Mouse (Mus musculus) stomach, embryonic 15.5 days (tissue): Measurements from ENCODE around the gene Bend4. TPM values are rescaled to one million over a fixed set of nuclear protein-coding genes. Genes with fewer than 3 reads are reported as not detected.
A peak's percentile ranks its signal among the peaks of the same experiment; 100 is the strongest.

Experiments used
- ATAC-seq: fragments of 200-750 bp; cut with Nextera tagmentation; 2 replicates; pipeline ENCODE4 v1.8.0; 2017; ENCODE audit warnings: low read depth, moderate number of reproducible peaks, moderate TSS enrichment; ENCODE audit not compliant: insufficient read depth, low FRiP score
- H3K27ac ChIP-seq: fragments of 300-500 bp; sonication (generic); 2 replicates; pipeline ENCODE4 v1.5.1; 2015; ENCODE audit warnings: mild to moderate bottlenecking, inconsistent platforms
- H3K27me3 ChIP-seq: fragments of 300-500 bp; sonication (generic); replicated peaks from 2 replicates; pipeline ENCODE4 v1.6.1; 2015; ENCODE audit warnings: inconsistent platforms
- H3K36me3 ChIP-seq: fragments of 300-500 bp; sonication (generic); 2 replicates; pipeline ENCODE4 v1.6.1; 2015; ENCODE audit warnings: inconsistent platforms
- H3K4me1 ChIP-seq: fragments of 300-500 bp; sonication (generic); 2 replicates; pipeline ENCODE4 v1.6.1; 2015; ENCODE audit warnings: inconsistent platforms
- H3K4me2 ChIP-seq: fragments of 300-500 bp; sonication (generic); 2 replicates; pipeline ENCODE4 v1.6.1; 2015; ENCODE audit warnings: mild to moderate bottlenecking, inconsistent platforms
- H3K4me3 ChIP-seq: fragments of 300-500 bp; sonication (generic); replicated peaks from 2 replicates; pipeline ENCODE4 v1.5.1; 2015; ENCODE audit warnings: inconsistent platforms
- H3K9ac ChIP-seq: fragments of 300-500 bp; sonication (generic); 2 replicates; pipeline ENCODE4 v1.6.1; 2015; ENCODE audit warnings: inconsistent platforms
- H3K9me3 ChIP-seq: fragments of 300-500 bp; sonication (generic); 2 replicates; pipeline ENCODE4 v1.6.1; 2016; ENCODE audit warnings: inconsistent platforms
- WGBS: fragments of 180-500 bp; shearing (Covaris S2); methylation state at CpG from one replicate; pipeline ENCODE4 v1.1.7; 2015; 5-methylcytosine and 5-hydroxymethylcytosine counted together
- polyA plus RNA-seq: library from polyadenylated mRNA; unstranded; fragments of >200 nt; fragmentation: Nextera tagmentation; extraction: Ambion mirVana; gene quantifications from 2 replicates; pipeline ENCODE4 v1.2.1, GENCODE M21; 2015

The Bend4 gene
- polyA plus RNA-seq, 1 experiment from 2014 or later = 2.8 TPM

DNA sequence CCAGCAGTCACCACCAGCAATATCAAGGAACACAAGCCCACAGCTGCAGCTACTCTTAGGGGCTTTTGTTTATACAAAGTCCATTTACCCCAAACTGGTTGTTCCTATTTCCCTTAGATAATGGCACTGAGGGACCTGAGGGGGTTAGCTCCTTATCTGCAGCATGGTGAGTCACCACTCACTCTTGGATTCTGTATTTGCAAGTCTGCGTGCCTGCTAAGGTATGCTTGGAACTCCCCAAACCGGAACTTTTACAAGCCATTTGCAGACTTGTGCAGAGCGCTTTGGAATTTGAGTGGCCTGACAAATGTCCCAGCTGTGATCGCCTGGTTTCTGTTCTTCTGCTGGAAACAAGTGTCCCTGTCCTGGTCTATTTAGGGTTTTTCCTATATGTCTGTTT, 17.7 kb downstream of the Bend4 start:
- peak; percentile 80 for ATAC-seq

DNA sequence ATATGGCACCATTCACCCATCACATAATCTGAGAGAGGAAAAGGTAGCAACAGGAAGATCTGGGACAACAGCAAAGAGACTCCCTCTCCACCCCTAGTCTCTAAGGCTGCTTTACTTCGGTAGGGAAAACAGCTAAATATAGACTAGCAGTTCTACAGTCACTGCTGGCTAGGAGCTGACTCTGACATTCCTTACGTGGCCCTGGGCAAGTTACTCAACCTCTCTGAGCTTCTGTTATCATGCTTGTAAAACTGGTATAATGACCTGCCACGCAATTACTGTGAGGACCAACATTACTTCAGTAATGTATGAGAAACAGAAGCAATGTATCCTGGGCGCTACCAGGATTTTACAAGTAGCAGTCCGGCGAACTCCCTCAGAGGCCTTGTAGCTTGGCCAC, 19.7 kb downstream of the Bend4 start:
- Histone ChIP-seq H3K27ac (no peak overlapping the region), H3K9ac (no peak overlapping the region), H3K4me3 (no peak overlapping the region), H3K9me3 (no peaks in the 10 kb centered on the region), H3K36me3 (no peaks in the 10 kb centered on the region), H3K4me2 (no peak overlapping the region), H3K4me1 (peaks cover 4% of the 10 kb centered on the region; the same call in 1 of the 2 replicates), H3K27me3 (no peaks in the 10 kb centered on the region)
- 83% methylated on average over 6 of the region's 6 CpGs for WGBS
- ATAC-seq = no peak

More for the DNA sequence above, 17.7 kb downstream of the Bend4 start:
- no peaks in the 10 kb centered on the region for H3K27me3 ChIP-seq
- H3K9ac ChIP-seq = no peak overlapping the region
- 24% methylated on average over 4 of the region's 4 CpGs for WGBS
- H3K4me2 ChIP-seq = no peak overlapping the region
- H3K4me1 ChIP-seq = peaks cover 4% of the 10 kb centered on the region; the same call in 1 of the 2 replicates
- no peaks in the 10 kb centered on the region for H3K36me3 ChIP-seq
- H3K9me3 ChIP-seq = no peaks in the 10 kb centered on the region
- no peak overlapping the region for H3K4me3 ChIP-seq
- H3K27ac ChIP-seq = no peak overlapping the region

DNA sequence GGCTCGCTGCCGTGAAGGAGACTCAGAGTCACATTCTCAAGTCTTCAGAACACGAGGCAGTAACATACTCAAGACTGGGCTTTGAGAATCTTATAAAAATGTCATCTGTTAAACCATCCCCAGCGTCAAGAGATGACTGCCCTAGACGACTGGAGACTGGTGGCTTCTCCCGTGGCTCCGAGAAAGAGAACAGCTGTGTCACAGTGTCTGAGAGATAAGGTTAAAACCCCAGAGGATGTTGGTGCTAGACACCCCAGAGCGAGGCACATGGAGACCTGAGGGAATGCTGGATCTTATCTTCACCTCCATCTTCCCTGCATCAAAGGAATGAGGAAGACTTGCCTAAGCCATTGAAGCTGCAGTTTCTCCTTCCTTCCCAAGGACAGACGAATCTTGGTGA, 23.2 kb downstream of the Bend4 start:
- 73% methylated on average over 9 of the region's 9 CpGs for WGBS
- Histone ChIP-seq H3K9ac (no peak overlapping the region), H3K9me3 (no peaks in the 10 kb centered on the region), H3K36me3 (no peaks in the 10 kb centered on the region), H3K27me3 (no peaks in the 10 kb centered on the region), H3K27ac (no peak overlapping the region), H3K4me1 (no peaks in the 10 kb centered on the region), H3K4me2 (no peak overlapping the region), H3K4me3 (no peak overlapping the region)
- no peak for ATAC-seq

DNA sequence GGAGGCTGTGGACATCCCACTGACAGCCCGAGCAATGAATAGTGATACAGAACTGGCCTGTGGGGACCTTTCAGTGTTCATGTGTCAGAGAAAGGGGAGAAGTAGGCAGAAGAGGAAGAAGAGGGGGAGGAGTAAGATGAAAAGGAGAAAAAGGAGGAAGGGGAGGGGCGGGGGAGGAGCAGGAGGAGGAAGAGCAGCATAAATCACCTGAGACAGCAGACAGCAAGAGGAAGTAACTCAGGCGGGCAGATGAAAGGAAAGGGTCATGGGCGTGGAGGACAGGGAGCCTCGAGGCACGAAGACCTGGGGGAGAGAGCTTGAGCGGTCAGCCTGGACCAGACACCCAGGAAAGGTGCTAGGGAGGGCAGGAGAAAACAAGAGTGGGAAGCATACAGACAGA, 23.7 kb downstream of the Bend4 start:
- Histone ChIP-seq H3K27me3 (no peaks in the 10 kb centered on the region), H3K4me2 (no peak overlapping the region), H3K9ac (no peak overlapping the region), H3K4me1 (no peaks in the 10 kb centered on the region), H3K9me3 (no peaks in the 10 kb centered on the region), H3K27ac (no peak overlapping the region), H3K4me3 (no peak overlapping the region), H3K36me3 (no peaks in the 10 kb centered on the region)
- WGBS = 47% methylated on average over 7 of the region's 7 CpGs
- ATAC-seq = no peak

DNA sequence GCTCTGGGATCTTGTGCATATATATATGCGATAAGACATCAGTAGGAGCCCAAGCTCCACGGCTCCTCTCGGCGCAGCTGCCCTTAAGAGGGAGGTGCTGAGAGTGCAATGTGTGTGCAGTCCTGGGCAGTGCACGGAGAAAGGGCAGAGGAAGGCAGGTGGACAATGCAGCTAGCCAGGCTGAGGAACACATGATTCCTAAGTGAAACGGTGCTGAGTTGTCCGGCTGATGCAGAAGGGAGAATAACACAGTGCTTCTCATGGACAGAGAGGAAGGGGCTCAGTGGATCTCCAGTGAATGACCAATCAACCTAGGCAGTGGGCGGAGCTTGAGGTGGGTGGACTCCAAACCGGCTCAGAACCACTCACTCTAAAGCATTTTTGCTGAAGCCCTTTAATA, 26.5 kb downstream of the Bend4 start:
- H3K9me3 ChIP-seq = no peaks in the 10 kb centered on the region
- no peak for ATAC-seq
- H3K4me1 ChIP-seq = no peaks in the 10 kb centered on the region
- H3K27me3 ChIP-seq = no peaks in the 10 kb centered on the region
- H3K9ac ChIP-seq = no peak overlapping the region
- no peak overlapping the region for H3K27ac ChIP-seq
- H3K4me2 ChIP-seq = no peak overlapping the region
- H3K36me3 ChIP-seq = no peaks in the 10 kb centered on the region
- 67% methylated on average over 9 of the region's 9 CpGs for WGBS
- H3K4me3 ChIP-seq = no peak overlapping the region

DNA sequence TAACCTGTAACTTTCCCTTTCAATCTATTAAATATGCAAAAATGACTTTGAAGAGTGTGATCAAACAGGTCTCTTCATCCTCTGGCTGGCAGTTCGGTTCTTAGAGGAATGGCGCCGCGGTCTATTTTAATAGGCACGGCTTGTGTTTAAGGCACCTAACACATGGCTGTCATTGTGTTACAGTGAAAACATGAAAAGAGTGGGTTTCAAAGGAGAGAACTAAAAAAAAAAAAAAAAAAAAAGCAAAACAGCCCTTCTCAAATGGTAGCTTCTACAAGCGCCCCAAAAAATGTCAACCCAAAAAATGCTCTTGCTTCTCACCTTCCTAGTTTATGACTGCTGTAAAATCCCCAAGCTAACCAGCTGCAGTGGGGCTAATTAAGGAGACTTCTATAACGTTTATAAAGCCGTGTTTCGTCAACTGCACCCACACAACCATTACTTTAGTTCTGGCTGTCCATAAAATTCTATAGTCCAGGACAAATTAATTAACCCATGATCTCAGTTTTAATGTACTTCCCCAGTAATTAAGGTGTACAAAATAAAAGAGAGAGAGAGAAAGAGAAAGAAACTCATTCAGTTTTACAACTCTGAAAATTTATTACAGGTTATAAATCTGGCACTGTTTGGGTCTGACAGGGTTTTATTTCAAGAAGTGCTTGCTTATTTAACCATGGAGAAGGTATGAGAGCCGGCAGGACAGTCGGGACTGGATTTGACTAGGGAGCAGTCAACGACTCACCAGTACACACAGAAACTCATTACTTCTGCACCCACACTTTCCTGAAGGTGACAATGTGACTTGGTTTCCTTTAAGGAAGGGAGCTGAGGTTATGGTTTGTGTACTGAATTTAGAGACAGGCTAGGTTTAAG, 27.3 kb downstream of the Bend4 start:
- no peak overlapping the region for H3K27ac ChIP-seq
- no peaks in the 10 kb centered on the region for H3K4me1 ChIP-seq
- H3K4me3 ChIP-seq = no peak overlapping the region
- no peaks in the 10 kb centered on the region for H3K36me3 ChIP-seq
- H3K9me3 ChIP-seq = no peaks in the 10 kb centered on the region
- ATAC-seq = no peak
- no peaks in the 10 kb centered on the region for H3K27me3 ChIP-seq
- no peak overlapping the region for H3K9ac ChIP-seq
- 79% methylated on average over 12 of the region's 12 CpGs for WGBS
- H3K4me2 ChIP-seq = no peak overlapping the region

DNA sequence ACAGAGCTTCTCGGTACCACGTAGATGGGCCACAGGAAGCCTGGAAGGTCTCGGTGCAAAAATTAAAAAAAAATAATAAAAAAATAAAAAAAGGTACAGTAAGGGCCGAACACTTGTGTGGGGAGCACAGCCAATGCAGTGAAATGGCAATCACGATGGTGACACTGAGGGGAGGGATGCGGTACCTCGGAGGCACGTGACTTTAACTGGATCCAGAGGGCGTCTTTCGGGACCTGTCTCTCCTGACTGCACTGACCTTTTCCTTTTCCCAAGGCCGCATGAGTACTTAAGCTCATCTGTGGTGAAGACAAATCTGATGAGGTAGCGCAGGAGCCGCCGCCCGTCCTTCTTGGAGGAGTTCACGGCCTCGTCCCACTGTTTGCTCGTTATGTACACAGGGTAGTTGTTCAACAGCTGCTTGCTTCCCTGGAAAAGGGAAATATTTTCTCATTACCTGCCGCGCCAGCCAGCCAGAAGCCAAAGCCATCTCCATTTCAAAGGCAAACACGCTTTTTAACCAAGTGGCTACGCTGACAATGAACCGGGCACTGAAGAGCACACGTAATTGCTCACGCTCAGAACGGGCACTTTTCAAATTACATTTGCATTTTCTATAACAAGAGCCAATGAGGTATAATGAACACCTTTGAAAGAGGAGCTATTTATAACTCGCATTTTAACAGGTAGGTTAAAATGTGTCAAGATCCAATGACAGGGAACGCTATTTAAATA, 28.1 kb downstream of the Bend4 start:
- H3K9ac ChIP-seq = no peak overlapping the region
- no peaks in the 10 kb centered on the region for H3K9me3 ChIP-seq
- no peaks in the 10 kb centered on the region for H3K27me3 ChIP-seq
- WGBS = 87% methylated on average over 28 of the region's 28 CpGs
- no peak overlapping the region for H3K4me2 ChIP-seq
- H3K4me3 ChIP-seq = no peak overlapping the region
- no peaks in the 10 kb centered on the region for H3K36me3 ChIP-seq
- no peaks in the 10 kb centered on the region for H3K4me1 ChIP-seq
- no peak overlapping the region for H3K27ac ChIP-seq
- ATAC-seq = no peak

DNA sequence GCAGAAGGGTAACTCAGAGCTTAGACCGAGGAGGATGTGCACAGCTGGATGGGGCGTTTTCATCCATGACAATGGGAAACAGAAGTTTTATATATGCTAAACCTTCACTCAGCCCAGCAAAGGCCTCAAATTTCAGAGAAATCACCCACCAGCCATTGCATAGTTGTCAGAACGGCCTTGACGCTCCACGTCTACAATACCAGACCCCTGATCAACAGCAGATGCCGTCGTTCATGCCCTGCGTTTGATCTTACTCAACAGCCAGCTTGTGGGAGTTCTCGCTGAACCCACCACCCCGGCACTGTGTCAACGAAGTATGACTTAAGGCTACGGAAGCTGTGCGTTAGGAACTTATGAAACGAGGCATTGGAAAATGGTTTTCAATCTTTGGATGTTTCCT, 30.9 kb downstream of the Bend4 start:
- no peak for ATAC-seq
- Histone ChIP-seq H3K27me3 (no peaks in the 10 kb centered on the region), H3K4me1 (no peaks in the 10 kb centered on the region), H3K4me2 (no peak overlapping the region), H3K36me3 (no peaks in the 10 kb centered on the region), H3K27ac (no peak overlapping the region), H3K4me3 (no peak overlapping the region), H3K9ac (no peak overlapping the region), H3K9me3 (no peaks in the 10 kb centered on the region)
- 87% methylated on average over 14 of the region's 14 CpGs for WGBS

DNA sequence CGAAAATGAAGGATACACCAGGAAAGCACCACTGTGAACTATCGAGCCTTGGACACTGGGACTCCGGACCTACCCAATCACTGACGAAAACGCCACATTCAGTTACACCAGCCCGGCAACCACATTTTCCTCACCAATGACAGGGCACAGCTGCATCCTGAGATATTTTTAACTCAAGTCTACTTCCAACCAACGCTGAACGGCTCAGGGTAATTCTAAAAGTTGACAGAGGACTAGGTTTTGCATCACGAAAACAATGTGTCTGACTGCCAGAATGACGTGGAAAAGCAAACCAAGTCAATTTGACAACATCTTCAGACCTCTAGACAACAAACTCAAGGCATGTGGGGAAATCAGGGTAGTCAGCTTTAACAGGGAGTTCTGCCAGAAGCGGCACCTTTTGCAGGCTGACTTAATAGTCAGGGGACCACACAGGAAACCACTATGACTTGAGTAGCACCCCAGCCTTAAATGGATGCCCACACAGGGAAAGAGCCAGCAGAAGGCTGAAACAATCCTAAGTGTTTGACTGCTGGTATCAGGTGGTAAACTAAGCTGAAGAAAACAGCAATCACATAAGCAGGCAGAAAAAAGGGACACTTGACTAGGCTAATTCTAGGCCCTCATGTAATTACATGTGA, 32.8 kb downstream of the Bend4 start:
- H3K4me1 ChIP-seq = no peaks in the 10 kb centered on the region
- H3K9ac ChIP-seq = no peak overlapping the region
- H3K27ac ChIP-seq = no peak overlapping the region
- H3K27me3 ChIP-seq = no peaks in the 10 kb centered on the region
- no peaks in the 10 kb centered on the region for H3K9me3 ChIP-seq
- no peak overlapping the region for H3K4me2 ChIP-seq
- no peak for ATAC-seq
- no peak overlapping the region for H3K4me3 ChIP-seq
- H3K36me3 ChIP-seq = no peaks in the 10 kb centered on the region
- 72% methylated on average over 11 of the region's 11 CpGs for WGBS

DNA sequence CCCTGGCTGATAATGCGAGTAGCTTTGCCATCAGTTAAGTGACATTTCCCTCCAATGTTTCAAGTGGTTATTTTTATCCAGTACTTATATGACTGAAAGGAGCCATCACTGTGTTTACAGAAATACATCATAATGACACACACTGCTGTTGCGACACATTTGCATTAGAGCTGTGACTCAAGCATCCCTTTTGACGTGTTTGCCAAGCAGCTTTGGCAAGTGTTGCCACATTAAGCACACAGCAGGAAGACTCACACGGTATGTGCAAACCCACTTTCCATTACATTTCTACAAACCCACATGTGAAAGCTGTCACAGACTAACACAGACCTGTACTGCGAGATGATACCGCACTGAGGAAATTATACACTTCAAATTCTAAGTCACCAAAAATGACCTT, 34.2 kb downstream of the Bend4 start:
- H3K27ac ChIP-seq = no peak overlapping the region
- ATAC-seq = no peak
- H3K4me3 ChIP-seq = no peak overlapping the region
- H3K9me3 ChIP-seq = no peaks in the 10 kb centered on the region
- H3K36me3 ChIP-seq = no peaks in the 10 kb centered on the region
- no peak overlapping the region for H3K4me2 ChIP-seq
- no peaks in the 10 kb centered on the region for H3K4me1 ChIP-seq
- WGBS = 76% methylated on average over 6 of the region's 6 CpGs
- H3K27me3 ChIP-seq = no peaks in the 10 kb centered on the region
- H3K9ac ChIP-seq = no peak overlapping the region

DNA sequence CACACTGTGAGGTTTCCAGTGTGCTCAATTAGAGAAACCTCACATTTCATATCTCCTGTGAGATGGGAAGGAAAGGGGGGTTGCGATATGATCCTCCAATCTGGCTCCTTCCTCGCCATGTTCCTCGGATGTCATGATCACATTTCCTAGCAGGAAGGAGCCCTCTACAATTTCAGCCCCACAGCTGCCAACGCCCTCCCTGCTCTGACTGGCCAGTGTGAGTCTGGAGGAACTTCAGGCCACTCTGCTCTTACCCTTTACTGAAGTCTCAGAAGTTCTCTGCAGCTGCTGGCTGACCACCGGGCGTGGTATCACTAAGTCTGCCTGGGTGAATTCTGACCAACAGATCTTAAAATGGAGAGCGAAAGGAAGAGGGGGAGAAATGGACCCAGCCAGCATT, 45.6 kb downstream of the Bend4 start:
- no peaks in the 10 kb centered on the region for H3K27me3 ChIP-seq
- no peak for ATAC-seq
- no peak overlapping the region for H3K27ac ChIP-seq
- no peak overlapping the region for H3K9ac ChIP-seq
- no peaks in the 10 kb centered on the region for H3K36me3 ChIP-seq
- no peak overlapping the region for H3K4me2 ChIP-seq
- H3K9me3 ChIP-seq = no peaks in the 10 kb centered on the region
- H3K4me3 ChIP-seq = no peak overlapping the region
- WGBS = 77% methylated on average over 7 of the region's 7 CpGs
- no peaks in the 10 kb centered on the region for H3K4me1 ChIP-seq

DNA sequence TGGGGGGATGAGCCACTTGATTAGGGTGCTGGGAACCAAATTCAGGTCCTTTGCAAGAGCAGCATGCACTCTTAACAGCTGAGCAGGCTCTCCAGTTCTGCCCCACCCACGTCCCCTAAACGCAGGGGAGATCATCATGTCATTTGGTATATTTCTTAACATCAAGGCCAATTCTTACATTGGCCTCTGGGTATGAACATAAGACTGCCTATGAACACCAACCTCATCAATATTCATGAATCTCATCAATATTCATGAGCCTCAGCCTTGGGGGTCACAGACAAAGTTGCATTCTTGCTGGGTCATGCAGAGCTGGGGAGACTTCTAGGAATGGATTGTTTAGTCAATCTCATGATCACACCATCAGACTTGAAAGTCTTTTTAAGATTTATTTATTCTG, 46.4 kb downstream of the Bend4 start:
- no peaks in the 10 kb centered on the region for H3K9me3 ChIP-seq
- H3K4me1 ChIP-seq = no peaks in the 10 kb centered on the region
- no peak overlapping the region for H3K4me3 ChIP-seq
- H3K36me3 ChIP-seq = no peaks in the 10 kb centered on the region
- no peak overlapping the region for H3K9ac ChIP-seq
- H3K4me2 ChIP-seq = no peak overlapping the region
- no peak overlapping the region for H3K27ac ChIP-seq
- 85% methylated on average over 2 of the region's 2 CpGs for WGBS
- H3K27me3 ChIP-seq = no peaks in the 10 kb centered on the region
- no peak for ATAC-seq
